Mouse (Mus musculus) ES-E14 (cell line): ENCODE measurements around the gene Tex14.
"Not testable (repeated sequence)": the region's sequence is repeated elsewhere in the genome, so short reads cannot be mapped to it uniquely, and the experiment has no call there.

Experiments
- HCFC1 ChIP-seq: IDR thresholded peaks from 2 replicates; pipeline ENCODE4 v1.6.1; 2012; ENCODE audit warnings: low read length, inconsistent platforms, borderline replicate concordance; ENCODE audit not compliant: insufficient read depth
- MAFK ChIP-seq: IDR thresholded peaks from 2 replicates; pipeline ENCODE4 v1.6.1; 2014; ENCODE audit warnings: mild to moderate bottlenecking, low read depth, low read length, inconsistent platforms; ENCODE audit not compliant: insufficient read depth

GRCm38 (mm10) chr11:87471699-87471997 is 66.8 kb downstream of the Tex14 start:
- not testable (repeated sequence) for TF ChIP-seq MAFK, HCFC1
